Mouse (Mus musculus) megakaryocyte, embryonic 14.5 days (primary cell): ENCODE measurements around the gene Rasa1.

Source experiments
- FLI1 ChIP-seq: IDR thresholded peaks from 2 replicates; pipeline ENCODE4 v1.6.1; 2012; ENCODE audit warnings: low read length, inconsistent platforms, mixed read lengths
- GATA1 ChIP-seq: IDR thresholded peaks from 3 replicates; pipeline ENCODE4 v1.6.1; 2012; ENCODE audit warnings: mixed read lengths, low read length, inconsistent platforms, borderline replicate concordance

GRCm38 (mm10) chr13:85210353-85210752 is 78.6 kb downstream of the Rasa1 start:
- TF ChIP-seq GATA1 (no peak), FLI1 (no peak)
